19 mouse cellular contexts compared by ENCODE assay signal in genomic region chr4:83104045-83104681, GRCm38 (mm10). TPM values are rescaled to one million over a fixed set of nuclear protein-coding genes. Genes with fewer than 3 reads are reported as not detected.
DNase-seq lines count a peak whose midpoint lies in the region; ATAC-seq and TF ChIP-seq lines count a peak whose summit lies in the region.
"Had no signal": no experiment of that assay in that cellular context is flagged by ENCODE, and none has a peak within 500 bp of the region (broad histone marks: within the 10 kb centered on the region; RNA-seq: fewer than 3 reads in every experiment).

No protein-coding gene starts in this region.

- peak overlapping the region; percentile 72 for H3K27ac ChIP-seq in lung, embryonic 15.5 days
- peak overlapping the region; percentile 62; the same call in 1 of the 2 replicates for H3K27ac ChIP-seq in heart, embryonic 11.5 days (ENCODE audit: low read depth, low read length)
- H3K27ac ChIP-seq in stomach, postnatal 0 days (replicated peaks), result no peak overlapping the region
- H3K27ac ChIP-seq: embryonic facial prominence, embryonic 15.5 days; hindbrain, embryonic 12.5 days; midbrain, embryonic 10.5 days had no signal

- no peaks in the 10 kb centered on the region for H3K27me3 ChIP-seq in lung, embryonic 15.5 days
- H3K27me3 ChIP-seq in heart, embryonic 11.5 days (ENCODE audit: control insufficient read depth, insufficient read depth, low read length), result no peaks in the 10 kb centered on the region
- H3K27me3 ChIP-seq in stomach, postnatal 0 days (ENCODE audit: control insufficient read depth, insufficient read depth, low read length), result no peaks in the 10 kb centered on the region
- H3K27me3 ChIP-seq: embryonic facial prominence, embryonic 15.5 days; hindbrain, embryonic 12.5 days had no signal

- TF ChIP-seq EP300 in stomach, postnatal 0 days (optimal IDR thresholded peaks at IDR 0.05), result no peak

- no peak overlapping the region for H3K4me2 ChIP-seq in lung, embryonic 15.5 days
- H3K4me2 ChIP-seq in heart, embryonic 11.5 days, result peak overlapping the region; percentile 35
- H3K4me2 ChIP-seq in stomach, postnatal 0 days (replicated peaks; ENCODE audit: low read depth), result no peak overlapping the region
- H3K4me2 ChIP-seq: embryonic facial prominence, embryonic 15.5 days; hindbrain, embryonic 12.5 days had no signal

- intact Hi-C loops in heart, postnatal 25 days (cut with DNase I), result no loop called here
- intact Hi-C loops in heart, postnatal 14 days (cut with DNase I), result no loop called here

- ATAC-seq in lung, embryonic 15.5 days (ENCODE audit: borderline replicate concordance, extremely low read depth, low FRiP score, low TSS enrichment), result peak; percentile 49; the same call in 1 of the 2 replicates
- peak; percentile 78 for ATAC-seq in heart, embryonic 11.5 days (replicated peaks; ENCODE audit: insufficient number of reproducible peaks, low FRiP score, low TSS enrichment)
- no peak for ATAC-seq in stomach, postnatal 0 days (ENCODE audit: low FRiP score, low TSS enrichment)
- ATAC-seq: CD4-positive, CD25-positive, alpha-beta regulatory T cell, adult 4 months; inflammation-experienced regulatory T-cells, adult 6 months had no signal

- no peaks in the 10 kb centered on the region for H3K36me3 ChIP-seq in lung, embryonic 15.5 days
- H3K36me3 ChIP-seq in heart, embryonic 11.5 days (ENCODE audit: control insufficient read depth, insufficient read depth, low read length), result no peaks in the 10 kb centered on the region
- H3K36me3 ChIP-seq in stomach, postnatal 0 days (ENCODE audit: control insufficient read depth, insufficient read depth, low read length), result no peaks in the 10 kb centered on the region
- H3K36me3 ChIP-seq: embryonic facial prominence, embryonic 15.5 days; G1E; hindbrain, embryonic 12.5 days; midbrain, embryonic 10.5 days had no signal

- peak; percentile 91 for DNase-seq in heart, adult 11 months
- DNase-seq in heart, postnatal 25 days (ENCODE audit: low spot score), result no peak
- no peak for DNase-seq in lung, adult 18-20 months
- DNase-seq in heart, postnatal 14 days, result peak; percentile 24 to 50
- no peak for DNase-seq in stomach, postnatal 0 days (ENCODE audit: low spot score)
- DNase-seq in natural killer cell, adult 2 months (ENCODE audit: low spot score in 2 of 2), result no peak
- DNase-seq: cerebellum, adult 9-10 months; gastrocnemius, postnatal 10 days; layer of hippocampus, postnatal 36 days; liver; thymus, postnatal 25 days had no signal

- H3K4me1 ChIP-seq in lung, embryonic 15.5 days, result peaks cover 25% of the 10 kb centered on the region
- peaks cover 6% of the 10 kb centered on the region; the same call in 1 of the 2 replicates for H3K4me1 ChIP-seq in heart, embryonic 11.5 days (ENCODE audit: control insufficient read depth, insufficient read depth, low read length)
- no peaks in the 10 kb centered on the region for H3K4me1 ChIP-seq in stomach, postnatal 0 days (replicated peaks; ENCODE audit: control insufficient read depth, insufficient read depth)
- H3K4me1 ChIP-seq: hindbrain, embryonic 12.5 days; midbrain, embryonic 10.5 days had no signal

- H3K9ac ChIP-seq in lung, embryonic 15.5 days, result no peak overlapping the region
- no peak overlapping the region for H3K9ac ChIP-seq in heart, embryonic 11.5 days (ENCODE audit: low read depth, low read length)
- H3K9ac ChIP-seq in stomach, postnatal 0 days (ENCODE audit: low read length), result no peak overlapping the region
- H3K9ac ChIP-seq: embryonic facial prominence, embryonic 15.5 days; hindbrain, embryonic 12.5 days had no signal

- no peak overlapping the region for H3K4me3 ChIP-seq in lung, embryonic 15.5 days
- H3K4me3 ChIP-seq in heart, embryonic 11.5 days (ENCODE audit: low read depth, low read length), result no peak overlapping the region
- no peak overlapping the region for H3K4me3 ChIP-seq in stomach, postnatal 0 days (ENCODE audit: low read depth, low read length)
- H3K4me3 ChIP-seq: embryonic facial prominence, embryonic 15.5 days; hindbrain, embryonic 12.5 days; midbrain, embryonic 10.5 days had no signal

- 38% methylated on average over 5 of the region's 5 CpGs for WGBS in lung, embryonic 15.5 days
- WGBS in heart, embryonic 11.5 days (ENCODE audit: insufficient replicate concordance), result 29% methylated on average over 5 of the region's 5 CpGs
- WGBS in stomach, postnatal 0 days, result 64% methylated on average over 5 of the region's 5 CpGs

- no peaks in the 10 kb centered on the region for H3K9me3 ChIP-seq in lung, embryonic 15.5 days
- no peaks in the 10 kb centered on the region for H3K9me3 ChIP-seq in heart, embryonic 11.5 days (replicated peaks; ENCODE audit: control insufficient read depth, low read length)
- no peaks in the 10 kb centered on the region for H3K9me3 ChIP-seq in stomach, postnatal 0 days (ENCODE audit: control insufficient read depth, low read length)
- H3K9me3 ChIP-seq: embryonic facial prominence, embryonic 15.5 days; hindbrain, embryonic 12.5 days; midbrain, embryonic 10.5 days had no signal

- no peak for TF ChIP-seq CTCF in stomach, postnatal 0 days (IDR thresholded peaks at IDR 0.05; ENCODE audit: low read depth)

RNA-seq across cellular contexts. Expression of gene Frem1, which starts 52.0 kb away (rescaled TPM):
- total RNA-seq in heart, postnatal 25 days (2021), result under 1 TPM; 0.59 to 0.65 TPM
- polyA plus RNA-seq in lung, embryonic 15.5 days (2015; fragmentation: Nextera tagmentation; extraction: Ambion mirVana), result 30.5 and 35.1 TPM in 2 replicates
- 11.4 and 12.1 TPM in 2 replicates for polyA plus RNA-seq in heart, embryonic 11.5 days (2014; fragmentation: Nextera tagmentation; extraction: Ambion mirVana)
- total RNA-seq in heart, postnatal 14 days (2021), result 1 to 10 TPM in 1 of 2 experiments, under 1 TPM in 1; 0.79 to 1.1 TPM
- 2.9 and 3.4 TPM in 2 replicates for polyA plus RNA-seq in stomach, postnatal 0 days (2015; fragmentation: Nextera tagmentation; extraction: Ambion mirVana)
- polyA plus RNA-seq: CD4-positive, CD25-positive, alpha-beta regulatory T cell, adult 4 months; inflammation-experienced regulatory T-cells, adult 6 months had no signal

Comparison
In these comparisons a context has a peak if more than half of its experiments do, and no peak if none do; other contexts are left out.
1. DNase-seq: peak in heart, adult 11 months (single experiment) and heart, postnatal 14 days (2 of 2); none in heart, postnatal 25 days (single experiment), lung, adult 18-20 months (0 of 2), stomach, postnatal 0 days (single experiment) and natural killer cell, adult 2 months (0 of 2).